Mouse (Mus musculus) embryonic facial prominence, embryonic 13.5 days (tissue): ENCODE measurements around the gene Asb9. TPM values are rescaled to one million over a fixed set of nuclear protein-coding genes. Genes with fewer than 3 reads are reported as not detected.

Source experiments
- polyA plus RNA-seq: library from polyadenylated mRNA; unstranded; fragments of >200 nt; fragmentation: Nextera tagmentation; extraction: Ambion mirVana; gene quantifications from 2 replicates; pipeline ENCODE4 v1.2.1, GENCODE M21; 2015

Asb9 gene
- polyA plus RNA-seq, 1 experiment from 2014 or later: 2.0 TPM

Other genes with a start within 250 kb of the Asb9 start
- 0.22 and 0.32 TPM in 2 replicates for gene Bmx, start 248.1 kb upstream of the Asb9 start, polyA plus RNA-seq
- gene Pir, start 237.0 kb upstream of the Asb9 start, polyA plus RNA-seq: 7.4 and 9.0 TPM in 2 replicates
- 2.4 and 3.1 TPM in 2 replicates for gene Vegfd, start 132.9 kb upstream of the Asb9 start, polyA plus RNA-seq
- gene Piga, start 86.5 kb upstream of the Asb9 start, polyA plus RNA-seq: 12.3 and 15.0 TPM in 2 replicates
- not detected in 2 replicates for gene Asb11, start 69.3 kb upstream of the Asb9 start, polyA plus RNA-seq